Mouse (Mus musculus) spleen, postnatal 4 days (tissue): ENCODE results near the gene Lepr.

Experiments used
- DNase-seq, 2 experiments: peaks; one replicate each; pipeline ENCODE4 v3.0.0; 2022; ENCODE audit warnings: low spot score in 2 of 2

Gene Lepr

DNA sequence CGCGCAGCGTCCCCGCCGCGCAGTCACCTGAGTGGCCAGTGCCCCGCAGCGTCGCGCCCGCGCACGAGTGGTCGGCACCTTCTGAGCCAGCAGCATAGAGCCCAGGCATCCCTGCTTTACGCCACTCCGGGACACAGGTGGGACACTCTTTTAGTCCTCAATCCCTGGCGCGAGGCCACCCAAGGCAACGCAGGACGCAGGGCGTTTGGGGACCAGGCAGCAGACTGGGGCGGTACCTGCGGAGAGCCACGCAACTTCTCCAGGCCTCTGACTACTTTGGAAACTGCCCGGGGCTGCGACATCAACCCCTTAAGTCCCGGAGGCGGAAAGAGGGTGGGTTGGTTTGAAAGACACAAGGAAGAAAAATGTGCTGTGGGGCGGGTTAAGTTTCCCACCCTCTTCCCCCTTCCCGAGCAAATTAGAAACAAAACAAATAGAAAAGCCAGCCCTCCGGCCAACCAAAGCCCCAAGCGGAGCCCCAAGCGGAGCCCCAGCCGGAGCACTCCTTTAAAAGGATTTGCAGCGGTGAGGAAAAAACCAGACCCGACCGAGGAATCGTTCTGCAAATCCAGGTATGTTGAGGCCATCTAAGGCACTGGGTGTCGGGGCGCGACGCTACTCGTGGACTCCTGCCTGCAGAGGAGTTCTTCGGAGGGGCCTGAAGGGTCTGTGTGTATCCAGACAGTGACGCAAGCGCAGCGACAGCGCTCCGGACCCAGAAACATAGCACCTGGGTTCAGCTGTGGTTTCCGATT, at the start of gene Lepr:
Gene Lepr, plus strand, starts transcription at position 38 of the 755 bp plus-strand sequence.
- DNase-seq: no peak

GRCm38 (mm10) chr4:101669161-101669560, 48.0 kb upstream of the Lepr start:
- DNase-seq: no peak

DNA sequence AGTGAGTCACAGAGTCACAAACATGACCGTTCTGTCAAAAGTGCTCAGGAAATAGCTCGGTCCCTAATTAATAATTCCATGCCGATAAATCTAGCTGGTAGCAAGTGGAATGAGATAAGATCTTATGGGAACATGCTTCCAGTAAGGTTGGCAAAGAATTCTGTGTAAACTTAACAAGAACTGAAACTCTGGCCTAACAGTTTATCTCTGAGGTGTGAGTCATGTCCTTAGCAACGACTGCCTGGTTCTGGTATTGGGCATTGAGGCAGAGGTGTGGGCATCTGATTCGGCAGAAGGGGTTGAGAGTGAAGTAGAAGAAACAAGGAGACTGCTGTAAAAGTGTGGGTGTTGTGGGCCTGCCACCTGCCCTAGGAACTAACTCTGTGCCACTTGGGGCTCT, 47.4 kb upstream of the Lepr start:
- no peak for DNase-seq

DNA sequence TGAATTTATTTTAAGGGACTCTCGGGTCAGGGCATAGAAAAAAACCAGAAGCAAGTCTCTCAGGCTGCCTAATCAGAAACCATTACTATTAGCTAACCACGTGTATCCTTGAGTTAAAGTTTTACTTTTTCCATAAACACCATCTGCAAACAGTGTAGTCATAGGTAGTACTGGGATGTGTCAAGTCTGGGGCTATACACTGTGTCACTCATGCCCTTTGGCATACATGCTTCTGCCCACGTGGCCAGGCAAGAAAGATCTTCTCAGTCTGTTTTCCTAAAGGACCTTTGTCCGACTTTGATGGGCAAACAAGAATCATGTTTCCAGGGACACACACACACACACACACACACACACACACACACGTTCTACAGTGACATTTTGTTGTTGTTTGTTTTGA, 42.4 kb upstream of the Lepr start:
- DNase-seq: no peak

DNA sequence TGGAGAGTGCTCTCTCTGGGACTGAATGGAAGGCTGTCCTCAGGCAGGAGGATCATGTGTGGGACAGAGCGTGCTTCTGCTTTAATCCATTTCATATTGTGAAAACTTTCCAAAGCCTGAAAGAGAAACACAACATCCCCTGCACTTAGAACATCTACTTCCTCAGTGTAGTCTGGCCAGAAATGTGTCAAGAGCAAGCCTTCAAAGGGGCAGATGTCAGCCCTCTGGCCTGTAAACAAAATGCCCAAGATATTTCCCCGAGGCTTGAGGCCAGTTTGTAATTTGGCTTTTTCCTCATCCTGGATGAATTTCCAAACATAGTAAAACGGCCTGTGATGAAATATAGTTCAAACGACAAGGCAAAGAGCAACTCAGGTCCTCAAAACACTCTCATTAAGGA, 41.5 kb upstream of the Lepr start:
- no peak for DNase-seq

- no peak for DNase-seq
Measured at GRCm38 (mm10) chr4:101682620-101683019, 34.6 kb upstream of the Lepr start.

DNA sequence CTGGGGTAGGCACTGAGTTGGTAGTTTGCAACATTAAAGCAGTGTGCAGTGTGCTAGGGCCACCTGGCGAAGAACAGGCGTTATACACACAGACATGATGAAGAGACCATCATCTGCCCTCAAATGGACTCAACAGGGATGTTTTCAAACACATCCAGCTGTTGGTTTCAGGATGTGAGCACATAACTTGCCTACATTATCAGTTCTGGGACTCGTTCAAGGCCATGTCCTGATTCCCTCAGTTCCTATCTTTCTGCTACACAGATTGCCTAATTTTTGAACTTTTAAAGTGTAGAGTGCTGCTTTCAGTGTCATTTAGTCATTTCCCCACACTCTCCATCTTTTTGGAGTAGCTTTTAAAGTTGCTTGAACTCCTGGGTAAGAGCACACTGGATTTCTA, 34.1 kb upstream of the Lepr start:
- no peak for DNase-seq

DNA sequence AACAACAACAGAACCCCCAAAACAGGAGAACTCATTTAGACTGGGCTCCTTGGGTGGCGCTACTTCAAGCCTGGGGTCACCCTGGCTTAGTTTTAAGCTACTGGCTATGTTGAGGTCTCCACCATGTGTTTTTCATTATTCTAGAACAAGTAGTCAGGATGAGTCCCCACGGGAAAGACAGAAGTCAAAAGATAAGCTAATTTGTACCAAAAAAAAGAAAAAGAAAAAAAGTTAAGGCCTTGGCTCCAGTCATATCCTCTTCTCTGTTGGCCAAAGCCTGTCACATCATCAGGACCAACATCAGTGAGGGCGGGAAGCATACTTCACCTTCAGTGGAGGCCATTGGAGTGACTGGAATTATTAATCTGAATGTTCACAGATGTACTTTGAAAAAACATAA, 32.4 kb upstream of the Lepr start:
- no peak for DNase-seq

- no peak for DNase-seq
Measured at GRCm38 (mm10) chr4:101686227-101686810, 30.9 kb upstream of the Lepr start.

DNA sequence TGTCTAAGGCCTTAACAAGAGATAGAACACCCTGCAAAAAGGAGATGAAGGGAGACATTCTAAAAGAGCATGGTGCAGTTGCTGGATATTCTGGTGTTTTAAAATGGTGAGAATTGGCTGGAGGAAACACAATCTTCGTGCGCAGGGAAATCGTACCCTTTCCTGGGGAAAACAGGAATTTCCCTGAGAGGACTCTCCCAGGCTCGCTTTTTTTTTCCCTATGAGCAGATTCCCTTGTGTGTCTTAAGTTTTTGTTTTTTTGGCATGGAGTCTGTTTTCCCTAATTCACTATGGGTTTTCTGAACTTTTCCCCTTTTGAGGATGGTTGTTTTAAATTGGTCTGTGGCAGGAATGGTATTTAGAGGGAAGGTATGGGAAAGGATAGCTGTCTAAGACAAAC, 28.0 kb upstream of the Lepr start:
- DNase-seq: no peak

DNA sequence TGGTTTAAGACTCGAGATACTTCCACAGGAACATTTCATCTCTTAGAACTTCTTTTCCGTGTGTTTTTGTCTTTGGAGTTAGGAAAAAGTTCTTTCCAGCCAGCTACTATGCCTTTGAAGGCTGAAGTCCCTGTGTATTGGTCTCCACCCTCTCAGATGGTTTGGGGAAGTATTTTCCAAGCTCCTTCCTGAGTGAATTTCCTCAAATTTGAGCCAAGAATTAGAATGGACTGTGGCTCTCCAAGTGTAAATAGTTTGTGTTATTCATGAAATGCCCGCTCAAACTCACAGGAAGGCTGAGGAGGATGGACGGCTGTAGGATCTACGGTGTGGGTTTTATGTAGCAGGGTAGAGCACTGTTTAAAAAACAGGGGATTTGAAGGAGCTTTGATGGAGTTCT, 27.6 kb upstream of the Lepr start:
- no peak for DNase-seq

DNA sequence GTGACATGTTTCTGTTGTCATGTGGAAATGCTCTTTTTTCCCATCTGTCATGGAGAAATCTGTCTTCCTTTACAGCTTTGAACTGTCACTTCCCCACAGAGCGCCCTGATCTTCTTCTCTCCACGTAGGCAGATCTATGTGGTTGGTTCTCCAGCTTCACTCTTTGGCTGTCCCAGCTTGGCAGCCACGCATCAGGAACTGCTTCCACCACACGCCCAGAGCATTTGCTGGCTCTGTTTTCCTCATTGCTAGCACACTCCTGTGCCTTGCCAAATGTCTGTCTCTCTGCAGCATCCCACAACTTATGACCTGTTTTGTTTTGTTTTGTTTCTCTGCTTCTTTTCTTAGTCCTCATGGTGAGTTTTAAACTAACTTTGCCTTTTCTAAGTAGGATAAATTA, 24.3 kb upstream of the Lepr start:
- DNase-seq: no peak

DNA sequence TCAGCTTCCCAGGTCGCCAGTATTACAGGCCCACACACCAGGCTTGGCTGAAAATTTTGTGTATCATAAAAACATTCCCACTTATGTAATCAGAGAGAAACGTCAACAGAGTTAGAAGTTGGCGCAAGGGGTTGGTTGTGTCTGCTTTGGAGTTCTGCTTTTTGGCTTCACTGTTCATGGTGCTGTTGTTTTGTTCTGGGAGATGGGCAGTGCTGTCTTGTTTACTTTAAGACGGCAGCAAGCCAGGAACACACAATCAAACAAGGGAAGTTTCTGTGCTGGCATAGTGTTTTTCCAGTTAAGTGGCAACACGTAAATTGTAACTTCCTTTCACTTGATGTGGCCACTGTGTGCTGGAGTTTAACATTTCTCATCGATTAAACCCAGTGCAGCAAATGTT, 22.7 kb upstream of the Lepr start:
- no peak for DNase-seq

- no peak for DNase-seq
Measured at GRCm38 (mm10) chr4:101697236-101697635, 20.0 kb upstream of the Lepr start.

DNA sequence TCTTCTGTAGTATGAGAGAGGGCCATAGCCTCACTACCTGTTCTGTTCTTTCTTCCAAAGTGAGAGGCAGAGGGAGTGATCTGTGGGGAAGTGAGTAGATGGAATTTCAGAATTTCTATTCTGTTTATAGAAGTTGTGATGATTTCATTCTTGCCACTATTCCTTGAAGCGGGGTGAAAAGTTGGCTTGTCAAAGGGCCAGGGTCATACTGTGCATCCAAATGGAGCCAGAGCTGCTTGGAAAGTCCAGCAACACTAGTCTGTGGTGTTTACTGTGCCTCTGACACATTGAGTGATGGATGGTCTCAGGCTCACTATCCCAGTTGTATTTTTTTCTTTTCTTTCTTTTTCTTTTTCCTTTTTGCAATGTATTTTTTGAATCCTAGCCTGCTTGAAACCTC, 17.8 kb upstream of the Lepr start:
- DNase-seq: no peak

DNA sequence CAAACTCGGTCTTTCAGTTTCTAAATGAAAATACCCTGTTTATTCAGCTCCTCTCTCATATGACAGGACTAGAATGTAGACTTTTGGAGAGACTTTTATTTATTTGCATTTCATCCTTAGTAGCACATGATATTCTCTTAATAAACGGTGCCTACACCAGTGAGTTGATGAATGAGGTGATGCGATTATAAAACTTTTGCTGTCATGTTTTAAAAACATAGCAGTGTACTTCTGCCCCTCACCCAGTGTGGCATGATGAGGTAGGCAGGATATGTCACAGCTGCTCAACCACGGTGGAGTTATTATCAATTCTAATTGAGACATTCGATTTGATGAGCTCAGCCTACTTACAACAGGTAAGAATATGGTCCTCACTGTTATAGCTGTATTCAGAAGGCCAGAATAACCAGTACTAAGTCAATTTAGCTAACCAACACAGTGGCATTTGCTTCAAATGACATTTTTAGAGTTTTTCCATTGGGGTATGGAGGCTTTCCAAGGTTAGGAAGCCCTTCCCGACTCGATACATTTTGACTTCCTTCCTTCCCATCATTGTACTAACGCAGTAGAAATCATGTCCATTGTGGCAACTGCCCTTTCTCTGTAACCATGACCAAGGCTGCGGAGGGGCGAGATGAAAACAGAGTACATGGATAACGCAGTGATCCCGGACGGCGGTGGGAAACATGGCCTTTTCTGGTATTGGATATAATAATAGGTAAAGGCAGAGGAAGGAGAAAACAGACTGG, 16.1 kb upstream of the Lepr start:
- no peak for DNase-seq

DNA sequence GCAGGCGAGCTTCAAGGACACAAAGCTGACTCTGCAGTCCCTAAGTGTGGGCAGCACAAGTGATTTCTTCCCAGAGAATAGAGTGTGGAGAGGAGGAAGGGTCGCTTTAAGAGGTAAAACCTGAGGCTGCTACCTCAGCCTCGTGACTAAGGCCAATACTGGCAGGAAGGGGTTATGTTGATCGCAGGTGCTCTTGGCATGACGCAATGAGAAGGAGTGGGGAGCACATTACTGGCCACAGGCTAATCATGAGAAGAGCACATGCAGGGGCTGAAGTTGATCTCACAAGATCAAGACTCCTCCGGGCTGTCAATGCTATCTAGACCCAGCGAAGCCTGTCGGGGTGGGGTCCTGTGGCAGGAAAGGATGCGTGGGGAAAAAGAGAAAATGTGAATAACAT, 11.9 kb upstream of the Lepr start:
- no peak for DNase-seq

GRCm38 (mm10) chr4:101707234-101707633, 10.0 kb upstream of the Lepr start:
- DNase-seq: no peak

DNA sequence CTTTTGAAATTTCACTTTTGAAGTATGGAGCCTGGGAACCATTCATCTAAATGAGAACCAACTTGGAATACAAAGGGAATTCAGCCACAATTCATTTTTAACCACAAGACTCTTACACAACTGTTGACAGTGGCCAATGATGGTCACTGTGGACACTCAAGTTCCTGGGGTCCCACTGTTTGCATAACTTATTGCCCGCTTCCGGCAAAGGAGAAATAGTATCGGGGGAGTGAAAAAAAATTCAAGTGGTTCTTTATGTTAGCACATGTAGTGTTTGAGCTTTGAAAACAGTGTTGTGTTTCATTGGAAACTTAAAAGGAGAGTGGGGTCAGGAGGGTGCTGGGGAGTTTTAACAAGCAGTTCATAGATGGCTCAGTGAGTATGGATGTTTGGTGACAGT, 9.3 kb upstream of the Lepr start:
- no peak for DNase-seq

DNA sequence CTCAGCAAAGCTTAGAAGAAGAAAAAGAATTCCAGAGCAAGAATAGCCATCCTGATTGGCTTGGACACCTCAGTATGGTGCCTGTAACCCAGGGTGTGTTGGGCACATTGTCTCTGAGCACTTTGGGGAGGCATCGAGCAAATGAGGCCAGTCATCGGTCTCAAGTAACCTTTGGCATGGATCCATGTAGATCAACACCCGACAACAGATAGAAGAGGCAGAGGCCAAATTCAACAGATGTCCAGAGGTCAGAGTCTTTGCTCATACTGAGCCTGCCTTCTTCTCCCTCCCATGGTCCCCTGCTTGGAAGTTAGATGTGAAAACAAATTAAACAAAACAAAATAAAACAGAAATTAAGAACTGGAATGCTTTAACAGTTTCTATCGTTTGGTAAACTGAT, 6.8 kb upstream of the Lepr start:
- DNase-seq: no peak

DNA sequence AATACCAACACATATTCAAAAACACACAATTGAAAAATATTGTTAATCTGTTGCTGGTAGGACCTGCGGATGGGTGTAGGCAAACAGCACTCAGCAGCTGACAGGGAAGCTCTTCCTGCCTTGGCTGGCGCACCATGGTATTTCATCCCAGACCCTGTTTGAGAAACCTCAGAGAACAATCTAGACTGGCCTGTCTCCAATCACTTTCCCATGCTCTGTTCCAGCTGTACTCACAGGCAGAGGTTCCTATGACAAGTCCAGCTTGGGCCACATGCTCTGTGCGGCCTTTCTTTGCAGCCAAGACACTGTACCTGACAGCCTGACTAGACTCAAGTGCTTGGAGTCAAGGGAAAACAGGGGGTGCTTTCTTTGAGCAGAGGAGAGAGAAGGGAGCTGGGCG, 6.1 kb upstream of the Lepr start:
- no peak for DNase-seq

- DNase-seq: no peak
Measured at GRCm38 (mm10) chr4:101712563-101712962, 4.6 kb upstream of the Lepr start.

DNA sequence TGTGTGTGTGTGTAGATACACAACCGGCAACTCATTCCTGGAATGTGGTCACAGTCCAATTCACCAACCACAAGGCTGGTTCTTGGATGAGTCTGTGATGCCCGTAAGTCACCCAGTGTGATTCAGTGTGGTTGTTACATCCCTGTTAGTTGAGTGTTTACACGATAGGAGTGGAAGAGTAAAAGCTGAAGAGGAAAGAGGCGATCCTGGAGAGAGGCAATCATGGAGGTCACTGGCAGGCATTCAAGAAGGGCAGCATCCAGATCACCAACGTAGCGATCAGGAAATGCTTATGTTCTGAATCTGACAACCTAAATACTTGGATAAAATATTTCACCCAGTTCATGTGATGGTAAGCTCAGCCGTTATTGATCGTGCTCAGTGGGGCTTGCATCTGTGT, 1.9 kb upstream of the Lepr start:
- no peak for DNase-seq
